Mouse (Mus musculus) lung, adult 2 months (tissue): ENCODE data around the gene Prelid1.

Experiments
- CTCF ChIP-seq: fragments of 200-500 bp; IDR thresholded peaks from 2 replicates; pipeline ENCODE4 v1.5.1; 2011; ENCODE audit warnings: mild to moderate bottlenecking, low read length, control low read depth; ENCODE audit not compliant: insufficient read depth
- POLR2A ChIP-seq: fragments of 200-500 bp; IDR thresholded peaks from 2 replicates; pipeline ENCODE4 v1.6.1; 2011; ENCODE audit warnings: low read depth, mild to moderate bottlenecking, control low read depth, low read length, borderline replicate concordance; ENCODE audit errors: extremely low read depth

GRCm38 (mm10) chr13:55329683-55330566, 9.6 kb downstream of the Prelid1 start, which contains the start of gene Mxd3:
- TF ChIP-seq CTCF (no peak), POLR2A (no peak)
